Mouse (Mus musculus) forebrain, embryonic 11.5 days (tissue): ENCODE data around the gene Rbm19. TPM values are rescaled to one million over a fixed set of nuclear protein-coding genes. Genes with fewer than 3 reads are reported as not detected.
A peak's percentile ranks its signal among the peaks of the same experiment; 100 is the strongest.
"Not testable (repeated sequence)": the region's sequence is repeated elsewhere in the genome, so short reads cannot be mapped to it uniquely, and the experiment has no call there.

Source experiments
- ATAC-seq: fragments of 200-750 bp; cut with Nextera tagmentation; replicated peaks from 2 replicates; pipeline ENCODE4 v1.8.0; 2017; ENCODE audit warnings: moderate TSS enrichment; ENCODE audit not compliant: low FRiP score
- DNase-seq: peaks from one replicate; pipeline ENCODE4 v3.0.0-alpha.2; 2017; ENCODE audit warnings: low spot score
- H3K27ac ChIP-seq: fragments of 300-500 bp; sonication (generic); 2 replicates; pipeline ENCODE4 v1.5.1; 2014; ENCODE audit warnings: low read depth, low read length
- H3K27me3 ChIP-seq: fragments of 300-500 bp; sonication (generic); 2 replicates; pipeline ENCODE4 v1.6.1; 2014; ENCODE audit warnings: mild to moderate bottlenecking, low read length, mixed read lengths; ENCODE audit not compliant: control insufficient read depth, insufficient read depth
- H3K36me3 ChIP-seq: fragments of 300-500 bp; sonication (generic); 2 replicates; pipeline ENCODE4 v1.6.1; 2014; ENCODE audit warnings: mild to moderate bottlenecking, low read length, moderate library complexity, mixed read lengths; ENCODE audit not compliant: control insufficient read depth, insufficient read depth
- H3K4me1 ChIP-seq: fragments of 300-500 bp; sonication (generic); replicated peaks from 2 replicates; pipeline ENCODE4 v1.6.1; 2014; ENCODE audit warnings: low read length, mixed read lengths; ENCODE audit not compliant: control insufficient read depth, insufficient read depth
- H3K4me2 ChIP-seq: fragments of 300-500 bp; sonication (generic); 2 replicates; pipeline ENCODE4 v1.6.1; 2014; ENCODE audit warnings: low read depth, mild to moderate bottlenecking, low read length, moderate library complexity, mixed read lengths; ENCODE audit not compliant: severe bottlenecking
- H3K4me3 ChIP-seq: fragments of 300-500 bp; sonication (generic); 2 replicates; pipeline ENCODE4 v1.5.1; 2014; ENCODE audit warnings: low read depth, low read length
- H3K9ac ChIP-seq: fragments of 300-500 bp; sonication (generic); 2 replicates; pipeline ENCODE4 v1.6.1; 2014; ENCODE audit warnings: low read length
- H3K9me3 ChIP-seq: fragments of 300-500 bp; sonication (generic); 2 replicates; pipeline ENCODE4 v1.6.1; 2016; ENCODE audit warnings: low read length, mixed read lengths; ENCODE audit not compliant: control insufficient read depth
- WGBS: fragments of 180-500 bp; shearing (Covaris S2); extraction: QIAGEN DNeasy Blood & Tissue Kit; methylation state at CpG from one replicate; pipeline ENCODE4 v1.1.7; 2014; 5-methylcytosine and 5-hydroxymethylcytosine counted together
- polyA plus RNA-seq: library from polyadenylated mRNA; unstranded; fragments of >200 nt; fragmentation: Nextera tagmentation; extraction: Ambion mirVana; gene quantifications from 2 replicates; pipeline ENCODE4 v1.2.1, GENCODE M21; 2014

Rbm19 gene
- polyA plus RNA-seq, 1 experiment from 2014 or later: 28.2 TPM

- no peak overlapping the region for H3K27ac ChIP-seq
- H3K4me1 ChIP-seq: no peaks in the 10 kb centered on the region
- no peak overlapping the region for H3K9ac ChIP-seq
- 92% methylated on average over 8 of the region's 8 CpGs for WGBS
- no peaks in the 10 kb centered on the region for H3K9me3 ChIP-seq
- no peaks in the 10 kb centered on the region for H3K36me3 ChIP-seq
- no peak overlapping the region for H3K4me2 ChIP-seq
- DNase-seq: peak; percentile 47
- no peak overlapping the region for H3K4me3 ChIP-seq
- H3K27me3 ChIP-seq: no peaks in the 10 kb centered on the region
- no peak for ATAC-seq
Observed at GRCm38 (mm10) chr5:120102097-120102496, 14.2 kb upstream of the Rbm19 start.

- Histone ChIP-seq H3K9ac (no peak overlapping the region), H3K4me1 (no peaks in the 10 kb centered on the region), H3K27me3 (no peaks in the 10 kb centered on the region), H3K36me3 (no peaks in the 10 kb centered on the region), H3K9me3 (no peaks in the 10 kb centered on the region), H3K4me2 (no peak overlapping the region), H3K27ac (no peak overlapping the region), H3K4me3 (no peak overlapping the region)
- WGBS: 19% methylated on average over 12 of the region's 12 CpGs
- ATAC-seq (no peak), DNase-seq (peak; percentile 85)
Observed at GRCm38 (mm10) chr5:120102732-120103131, 13.5 kb upstream of the Rbm19 start.

GRCm38 (mm10) chr5:120103458-120103857, 12.8 kb upstream of the Rbm19 start:
- H3K4me2 ChIP-seq: no peak overlapping the region
- H3K4me3 ChIP-seq: no peak overlapping the region
- H3K27me3 ChIP-seq: no peaks in the 10 kb centered on the region
- no peak for DNase-seq
- WGBS: 71% methylated on average over 12 of the region's 12 CpGs
- H3K4me1 ChIP-seq: no peaks in the 10 kb centered on the region
- H3K9me3 ChIP-seq: no peaks in the 10 kb centered on the region
- H3K9ac ChIP-seq: no peak overlapping the region
- no peak overlapping the region for H3K27ac ChIP-seq
- H3K36me3 ChIP-seq: no peaks in the 10 kb centered on the region
- ATAC-seq: no peak

- no peak overlapping the region for H3K4me3 ChIP-seq
- H3K9me3 ChIP-seq: no peaks in the 10 kb centered on the region
- no peaks in the 10 kb centered on the region for H3K27me3 ChIP-seq
- H3K9ac ChIP-seq: no peak overlapping the region
- H3K4me1 ChIP-seq: no peaks in the 10 kb centered on the region
- peak; percentile 70 for DNase-seq
- no peak overlapping the region for H3K4me2 ChIP-seq
- H3K27ac ChIP-seq: no peak overlapping the region
- no peak for ATAC-seq
- 28% methylated on average over 12 of the region's 12 CpGs for WGBS
- H3K36me3 ChIP-seq: no peaks in the 10 kb centered on the region
Observed at GRCm38 (mm10) chr5:120106424-120107073, 9.7 kb upstream of the Rbm19 start.

- no peak overlapping the region for H3K4me2 ChIP-seq
- no peak for DNase-seq
- no peak overlapping the region for H3K27ac ChIP-seq
- H3K9ac ChIP-seq: no peak overlapping the region
- H3K36me3 ChIP-seq: no peaks in the 10 kb centered on the region
- H3K9me3 ChIP-seq: no peaks in the 10 kb centered on the region
- 87% methylated on average over 12 of the region's 12 CpGs for WGBS
- no peaks in the 10 kb centered on the region for H3K27me3 ChIP-seq
- no peaks in the 10 kb centered on the region for H3K4me1 ChIP-seq
- ATAC-seq: no peak
- H3K4me3 ChIP-seq: no peak overlapping the region
Observed at GRCm38 (mm10) chr5:120114361-120114760, 1.9 kb upstream of the Rbm19 start.

GRCm38 (mm10) chr5:120117161-120117560, 896 bp downstream of the Rbm19 start:
- Histone ChIP-seq H3K4me3 (peak overlapping the region; percentile 77), H3K4me2 (peak overlapping the region; percentile 77; the same call in 1 of the 2 replicates)
- not testable (repeated sequence) for H3K27me3 ChIP-seq, H3K9ac ChIP-seq, H3K36me3 ChIP-seq, H3K27ac ChIP-seq, ATAC-seq, H3K9me3 ChIP-seq, DNase-seq, H3K4me1 ChIP-seq
- 42% methylated on average over 3 of the region's 3 CpGs for WGBS

GRCm38 (mm10) chr5:120124881-120125690, 8.8 kb downstream of the Rbm19 start:
- Histone ChIP-seq H3K4me3 (no peak overlapping the region), H3K9ac (no peak overlapping the region), H3K36me3 (peaks cover 13% of the 10 kb centered on the region), H3K4me1 (no peaks in the 10 kb centered on the region), H3K27me3 (no peaks in the 10 kb centered on the region), H3K4me2 (no peak overlapping the region), H3K27ac (no peak overlapping the region), H3K9me3 (no peaks in the 10 kb centered on the region)
- ATAC-seq (no peak), DNase-seq (no peak)
- WGBS: 92% methylated on average over 16 of the region's 16 CpGs

- DNase-seq (peak; percentile 79), ATAC-seq (no peak)
- Histone ChIP-seq H3K4me2 (no peak overlapping the region), H3K9ac (no peak overlapping the region), H3K9me3 (no peaks in the 10 kb centered on the region), H3K4me1 (no peaks in the 10 kb centered on the region), H3K36me3 (peaks cover 7% of the 10 kb centered on the region), H3K4me3 (no peak overlapping the region), H3K27me3 (no peaks in the 10 kb centered on the region), H3K27ac (no peak overlapping the region)
- WGBS: 53% methylated on average over 10 of the region's 10 CpGs
Observed at GRCm38 (mm10) chr5:120127641-120128040, 11.4 kb downstream of the Rbm19 start.
